Mouse (Mus musculus): Measurements from ENCODE around the gene Riox1. TPM values are rescaled to one million over a fixed set of nuclear protein-coding genes. Genes with fewer than 3 reads are reported as not detected.
"Not testable (repeated sequence)": the region's sequence is repeated elsewhere in the genome, so short reads cannot be mapped to it uniquely, and the experiment has no call there.

Gene Riox1
- polyA plus RNA-seq, 1 experiment: 8.9 TPM

GRCm38 (mm10) chr12:83987583-83988441 lies 37.4 kb downstream of the Riox1 start, which contains the start of gene Acot2:
TSS of gene Acot2 (plus strand) at chr12:83987861.
- H3K4me3 ChIP-seq (replicated peaks; ENCODE audit: insufficient read depth, low read depth, low read length): peak within 1 kb of the TSS; percentile 89
- under 1% methylated on average over 80 of the region's 80 CpGs for WGBS
- peak within 1 kb of the TSS; percentile 75 for H3K27ac ChIP-seq (ENCODE audit: insufficient read depth, low read length)
- peak; percentile 79 to 81 for DNase-seq
- H3K27me3 ChIP-seq (ENCODE audit: control insufficient read depth, insufficient read depth, low read length): no peaks in the 10 kb centered on the region
- H3K4me1 ChIP-seq (ENCODE audit: control insufficient read depth, insufficient read depth, low read length): no peaks in the 10 kb centered on the region
- TF ChIP-seq CTCF (IDR thresholded peaks at IDR 0.05; ENCODE audit: borderline replicate concordance, insufficient read depth, low read depth, low read length): peak; percentile 51
- TF ChIP-seq POLR2A (IDR thresholded peaks at IDR 0.05; ENCODE audit: borderline replicate concordance, insufficient read depth, low read length): peak; percentile 48; the same call in 1 of the 2 replicates

GRCm38 (mm10) chr12:83988483-83988882 lies 38.1 kb downstream of the Riox1 start:
- TF ChIP-seq CTCF (IDR thresholded peaks at IDR 0.05; ENCODE audit: borderline replicate concordance, insufficient read depth, low read depth, low read length): no peak
- no peak for TF ChIP-seq POLR2A (IDR thresholded peaks at IDR 0.05; ENCODE audit: borderline replicate concordance, insufficient read depth, low read length)
- Histone ChIP-seq H3K4me3 (replicated peaks; ENCODE audit: insufficient read depth, low read depth, low read length) (peak overlapping the region; percentile 89), H3K27ac (ENCODE audit: insufficient read depth, low read length) (peak overlapping the region; percentile 75; the same call in 1 of the 2 replicates)

GRCm38 (mm10) chr12:83989378-83989777 lies 39.0 kb downstream of the Riox1 start:
- H3K4me3 ChIP-seq (replicated peaks; ENCODE audit: insufficient read depth, low read depth, low read length): no peak overlapping the region
- no peaks in the 10 kb centered on the region for H3K27me3 ChIP-seq (ENCODE audit: control insufficient read depth, insufficient read depth, low read length)
- 100% methylated on average over 4 of the region's 4 CpGs for WGBS
- no peak overlapping the region for H3K27ac ChIP-seq (ENCODE audit: insufficient read depth, low read length)
- no peaks in the 10 kb centered on the region for H3K4me1 ChIP-seq (ENCODE audit: control insufficient read depth, insufficient read depth, low read length)
- no peak for TF ChIP-seq CTCF (IDR thresholded peaks at IDR 0.05; ENCODE audit: borderline replicate concordance, insufficient read depth, low read depth, low read length)
- no peak for TF ChIP-seq POLR2A (IDR thresholded peaks at IDR 0.05; ENCODE audit: borderline replicate concordance, insufficient read depth, low read length)
- no peak for DNase-seq

More at GRCm38 (mm10) chr12:83988483-83988882, 38.1 kb downstream of the Riox1 start:
- DNase-seq: no peak
- no peaks in the 10 kb centered on the region for H3K27me3 ChIP-seq (ENCODE audit: control insufficient read depth, insufficient read depth, low read length)
- WGBS: 62% methylated on average over 4 of the region's 4 CpGs
- H3K4me1 ChIP-seq (ENCODE audit: control insufficient read depth, insufficient read depth, low read length): no peaks in the 10 kb centered on the region

GRCm38 (mm10) chr12:83997221-83997620 lies 46.8 kb downstream of the Riox1 start:
- H3K27ac ChIP-seq (ENCODE audit: insufficient read depth, low read length): no peak overlapping the region
- 59% methylated on average over 2 of the region's 2 CpGs for WGBS
- H3K27me3 ChIP-seq (ENCODE audit: control insufficient read depth, insufficient read depth, low read length): no peaks in the 10 kb centered on the region
- TF ChIP-seq CTCF (IDR thresholded peaks at IDR 0.05; ENCODE audit: borderline replicate concordance, insufficient read depth, low read depth, low read length) (no peak), POLR2A (IDR thresholded peaks at IDR 0.05; ENCODE audit: borderline replicate concordance, insufficient read depth, low read length) (no peak)
- H3K4me1 ChIP-seq (ENCODE audit: control insufficient read depth, insufficient read depth, low read length): no peaks in the 10 kb centered on the region
- DNase-seq: no peak
- H3K4me3 ChIP-seq (replicated peaks; ENCODE audit: insufficient read depth, low read depth, low read length): no peak overlapping the region

- no peaks in the 10 kb centered on the region for H3K4me1 ChIP-seq (ENCODE audit: control insufficient read depth, insufficient read depth, low read length)
- H3K27ac ChIP-seq (ENCODE audit: insufficient read depth, low read length): no peak overlapping the region
- 27% methylated on average over 11 of the region's 11 CpGs for WGBS
Measured at GRCm38 (mm10) chr12:83998341-83999107, 48.1 kb downstream of the Riox1 start.

GRCm38 (mm10) chr12:83999237-83999636 lies 48.8 kb downstream of the Riox1 start:
- not testable (repeated sequence) for H3K27ac ChIP-seq (ENCODE audit: insufficient read depth, low read length); DNase-seq; H3K27me3 ChIP-seq (ENCODE audit: control insufficient read depth, insufficient read depth, low read length); H3K4me1 ChIP-seq (ENCODE audit: control insufficient read depth, insufficient read depth, low read length); H3K4me3 ChIP-seq (replicated peaks; ENCODE audit: insufficient read depth, low read depth, low read length)
- 52% methylated on average over 8 of the region's 8 CpGs for WGBS

More at GRCm38 (mm10) chr12:83998341-83999107, 48.1 kb downstream of the Riox1 start:
- Histone ChIP-seq H3K4me3 (replicated peaks; ENCODE audit: insufficient read depth, low read depth, low read length) (no peak overlapping the region), H3K27me3 (ENCODE audit: control insufficient read depth, insufficient read depth, low read length) (no peaks in the 10 kb centered on the region)
- TF ChIP-seq POLR2A (IDR thresholded peaks at IDR 0.05; ENCODE audit: borderline replicate concordance, insufficient read depth, low read length) (no peak), CTCF (IDR thresholded peaks at IDR 0.05; ENCODE audit: borderline replicate concordance, insufficient read depth, low read depth, low read length) (no peak)
- DNase-seq: no peak

- WGBS: 96% methylated on average over 3 of the region's 3 CpGs
- Histone ChIP-seq H3K4me3 (replicated peaks; ENCODE audit: insufficient read depth, low read depth, low read length) (no peak overlapping the region), H3K4me1 (ENCODE audit: control insufficient read depth, insufficient read depth, low read length) (no peaks in the 10 kb centered on the region), H3K27me3 (ENCODE audit: control insufficient read depth, insufficient read depth, low read length) (no peaks in the 10 kb centered on the region), H3K27ac (ENCODE audit: insufficient read depth, low read length) (no peak overlapping the region)
- no peak for TF ChIP-seq POLR2A (IDR thresholded peaks at IDR 0.05; ENCODE audit: borderline replicate concordance, insufficient read depth, low read length)
- TF ChIP-seq CTCF (IDR thresholded peaks at IDR 0.05; ENCODE audit: borderline replicate concordance, insufficient read depth, low read depth, low read length): no peak
- no peak for DNase-seq
Measured at GRCm38 (mm10) chr12:84000418-84000817, 50.0 kb downstream of the Riox1 start.

Other genes with a start within 250 kb of the Riox1 start
- 0.95 and 0.97 TPM in 2 replicates for gene Papln, start 187.0 kb upstream of the Riox1 start, polyA plus RNA-seq (2012; rRNA removed)
- gene Numb, start 28.7 kb upstream of the Riox1 start, polyA plus RNA-seq (2012; rRNA removed): 54.5 and 60.1 TPM in 2 replicates
- 0.03 and 0.05 TPM in 2 replicates for gene Heatr4, start 34.2 kb downstream of the Riox1 start, polyA plus RNA-seq (2012; rRNA removed)
- 6.4 and 6.8 TPM in 2 replicates for gene Acot2, start 37.3 kb downstream of the Riox1 start, polyA plus RNA-seq (2012; rRNA removed)
- gene Acot1, start 58.9 kb downstream of the Riox1 start, polyA plus RNA-seq (2012; rRNA removed): 18.2 and 19.3 TPM in 2 replicates
- gene Acot4, start 87.8 kb downstream of the Riox1 start, polyA plus RNA-seq (2012; rRNA removed): 0.24 and 0.43 TPM in 2 replicates
- not detected in 2 replicates for gene Gm49366, start 88.3 kb downstream of the Riox1 start, polyA plus RNA-seq (2012; rRNA removed)
- 0.61 and 0.62 TPM in 2 replicates for gene Acot3, start 101.5 kb downstream of the Riox1 start, polyA plus RNA-seq (2012; rRNA removed)
- 1.1 and 1.3 TPM in 2 replicates for gene Acot5, start 118.7 kb downstream of the Riox1 start, polyA plus RNA-seq (2012; rRNA removed)
- 5.5 and 6.6 TPM in 2 replicates for gene Acot6, start 150.0 kb downstream of the Riox1 start, polyA plus RNA-seq (2012; rRNA removed)
- gene Dnal1, start 163.8 kb downstream of the Riox1 start, polyA plus RNA-seq (2012; rRNA removed): 22.6 and 23.8 TPM in 2 replicates
- gene Pnma1, start 197.9 kb downstream of the Riox1 start, polyA plus RNA-seq (2012; rRNA removed): 0.68 and 0.84 TPM in 2 replicates

All from cerebellum, adult 2 months (tissue).